Mouse (Mus musculus) adrenal gland, adult 18-20 months (tissue): ENCODE measurements around the gene Cacnb4. TPM values are rescaled to one million over a fixed set of nuclear protein-coding genes. Genes with fewer than 3 reads are reported as not detected.

Source experiments
- DNase-seq, 2 experiments: peaks; one replicate each; pipeline ENCODE4 v3.0.0; 2021 to 2022; ENCODE audit warnings: low spot score in 2 of 2
- long read RNA-seq, 2 experiments: library from polyadenylated mRNA; stranded (forward); transcript quantifications; one replicate each; pipeline ENCODE4 v2.0.0; 2021
- total RNA-seq, 2 experiments: library from RNA; stranded (reverse); gene quantifications; 1 replicate in 1 of 2; 2 replicates in 1 of 2; pipeline ENCODE4 v1.2.3; 2021

Cacnb4 gene
- total RNA-seq: under 1 TPM; 0.23 to 0.61 TPM
- long read RNA-seq, experiment 1: 0 reads
- long read RNA-seq, experiment 2, partial matches to known transcripts: 0 of 4 reads
- long read RNA-seq, experiment 2, other reads (novel, unspliced or antisense): 4 of 4 reads

DNA sequence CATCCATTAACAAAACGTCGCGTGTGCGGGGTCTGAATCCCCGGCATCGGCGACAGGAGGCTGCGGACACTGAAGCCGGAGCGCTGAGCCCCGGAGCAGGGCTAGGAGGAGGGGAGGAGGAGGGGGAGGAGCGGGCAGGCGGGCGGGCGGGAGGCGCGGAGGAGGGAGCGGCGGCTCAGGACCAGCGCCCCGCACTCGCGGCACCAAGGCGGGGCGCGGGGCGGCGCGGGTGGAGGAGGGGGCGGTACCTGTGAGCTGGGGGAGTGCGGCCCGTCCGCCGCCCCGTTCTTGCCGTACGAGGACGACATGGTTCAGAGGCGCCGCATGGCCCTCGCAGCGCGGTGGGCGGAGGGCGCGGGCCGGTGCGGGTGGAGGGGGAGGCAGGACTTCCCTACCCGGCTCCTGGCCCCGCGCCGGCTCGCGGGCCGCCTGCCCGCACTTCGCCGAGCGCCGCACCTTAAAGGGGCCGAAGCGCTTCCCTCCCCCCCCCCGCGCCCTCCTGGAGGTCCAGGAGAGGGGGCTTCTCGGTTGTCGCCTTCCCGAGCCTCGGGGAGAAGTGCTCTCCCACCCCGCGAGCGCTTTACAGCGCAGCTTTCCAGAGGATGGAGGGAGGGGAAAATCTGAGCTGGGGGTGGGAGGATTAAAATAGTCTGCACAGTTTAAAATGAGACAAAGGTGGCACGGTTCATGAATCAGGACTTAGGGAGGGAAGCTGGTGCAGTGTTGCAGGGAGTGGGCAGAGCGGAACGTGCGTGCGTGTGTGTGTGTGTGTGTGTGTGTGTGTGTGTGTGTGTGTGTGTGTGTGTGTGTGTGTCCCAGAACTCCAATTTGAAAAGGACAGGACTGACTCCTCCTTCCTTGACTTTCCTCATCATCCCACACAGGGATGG, at the start of gene Cacnb4:
Gene Cacnb4, minus strand, starts transcription at position 809 of the 890 bp plus-strand sequence.
- peak; percentile 30 to 46 for DNase-seq

- DNase-seq: no peak
Observed at GRCm38 (mm10) chr2:52720231-52721025, 43.8 kb upstream of the Cacnb4 start.

- DNase-seq: no peak
Observed at GRCm38 (mm10) chr2:52717076-52717475, 40.4 kb upstream of the Cacnb4 start.

DNA sequence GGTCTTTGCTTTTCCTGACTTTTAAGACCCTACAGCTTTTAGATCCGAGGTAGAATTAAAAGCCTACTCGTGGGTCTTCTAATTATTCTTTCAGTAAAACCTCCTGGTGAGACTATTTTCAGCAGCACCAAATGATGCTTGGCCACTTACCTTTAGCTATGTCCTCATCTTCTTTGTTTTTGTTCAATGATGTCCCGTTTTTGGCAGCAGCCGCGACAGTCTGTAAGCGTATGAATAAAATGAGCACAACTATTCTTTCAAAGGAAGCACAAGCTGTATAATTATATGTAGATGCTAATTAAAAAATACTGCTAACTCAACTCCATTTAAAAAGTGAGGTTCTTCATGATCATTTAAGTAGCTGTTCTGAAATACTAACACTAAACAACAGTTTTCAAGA, 38.9 kb upstream of the Cacnb4 start:
- DNase-seq: no peak

GRCm38 (mm10) chr2:52714111-52714510, 37.5 kb upstream of the Cacnb4 start:
- no peak for DNase-seq

DNA sequence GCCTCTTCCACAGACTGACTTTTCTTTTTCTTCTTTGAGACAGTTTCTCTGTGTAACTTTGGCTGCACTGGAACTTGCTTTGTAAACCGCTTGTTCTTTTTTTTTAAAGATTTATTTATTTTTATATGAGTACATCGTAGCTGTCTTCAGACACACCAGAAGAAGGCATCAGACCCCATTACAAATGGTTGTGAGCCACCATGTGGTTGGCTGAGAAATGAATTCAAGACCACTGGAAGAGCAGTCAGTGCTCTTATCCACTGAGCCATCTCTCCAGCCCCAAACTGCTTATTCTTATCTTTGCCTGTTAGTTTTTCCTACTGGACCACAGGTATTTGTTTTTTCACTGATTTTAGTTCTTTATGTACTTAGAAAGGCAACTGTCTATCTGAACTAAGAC, 34.2 kb upstream of the Cacnb4 start:
- DNase-seq: no peak

DNA sequence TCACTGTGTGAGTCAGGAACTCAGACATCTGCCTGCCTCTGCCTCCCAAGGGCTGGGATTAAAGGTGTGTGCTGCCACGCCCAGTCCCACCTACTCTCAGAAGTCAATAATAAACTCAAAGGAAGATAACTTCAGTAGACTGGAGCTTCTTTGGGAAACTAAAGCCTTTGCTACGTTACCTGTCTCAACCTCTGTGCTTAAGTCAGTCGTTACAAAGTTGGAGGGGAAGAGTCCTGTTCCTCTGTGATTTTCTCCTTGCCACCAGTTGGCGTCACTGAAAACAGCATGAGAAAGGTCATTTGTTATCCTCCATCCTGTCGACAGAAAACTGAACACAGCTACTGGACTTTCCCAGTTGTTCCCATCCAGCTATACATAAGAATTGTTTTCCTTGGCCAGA, 32.8 kb upstream of the Cacnb4 start:
- no peak for DNase-seq

- no peak for DNase-seq
Observed at GRCm38 (mm10) chr2:52701368-52702036, 24.9 kb upstream of the Cacnb4 start.

- no peak for DNase-seq
Observed at GRCm38 (mm10) chr2:52700352-52700751, 23.7 kb upstream of the Cacnb4 start.

DNA sequence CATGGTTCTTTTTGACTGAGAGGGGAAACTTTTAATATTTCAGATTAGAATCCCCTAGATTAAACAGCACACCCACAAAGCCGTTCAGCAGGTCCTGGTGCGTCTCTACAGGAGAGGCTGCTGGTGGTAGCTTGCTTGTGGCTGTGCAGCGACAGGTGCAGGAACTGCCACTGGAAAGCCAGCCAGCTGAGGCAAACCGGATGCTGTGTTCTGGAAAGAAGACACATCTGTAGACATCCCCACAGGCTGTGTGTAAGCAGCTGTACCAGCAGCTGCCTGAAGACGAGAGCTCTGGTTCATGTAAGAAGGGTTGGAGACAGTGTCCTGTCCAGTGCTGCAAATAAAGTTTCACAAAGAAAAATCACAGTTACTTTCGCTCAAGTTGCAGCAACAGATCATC, 18.0 kb upstream of the Cacnb4 start:
- DNase-seq: no peak

DNA sequence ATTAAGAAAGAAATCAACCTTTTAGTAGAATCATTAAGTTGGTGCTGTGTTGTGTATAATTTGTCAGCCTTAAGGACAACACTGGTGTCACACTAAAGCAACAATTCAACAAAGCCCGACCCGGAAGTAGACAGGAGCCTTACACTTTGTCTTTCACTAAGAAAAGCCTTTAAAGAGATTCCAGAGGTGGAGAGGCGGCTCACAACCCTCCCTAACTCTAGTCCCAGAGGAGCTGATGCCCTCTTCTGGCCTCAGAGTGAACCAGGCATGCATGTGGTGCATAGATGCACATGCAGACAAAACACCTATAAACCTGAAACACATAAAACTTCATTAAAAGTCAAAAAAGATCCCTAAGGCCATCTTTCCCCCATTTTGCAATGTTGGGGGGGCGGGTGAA, 15.1 kb upstream of the Cacnb4 start:
- no peak for DNase-seq

GRCm38 (mm10) chr2:52686601-52687000, 10.0 kb upstream of the Cacnb4 start:
- DNase-seq: no peak

GRCm38 (mm10) chr2:52677589-52677988, 958 bp upstream of the Cacnb4 start:
- DNase-seq: no peak

DNA sequence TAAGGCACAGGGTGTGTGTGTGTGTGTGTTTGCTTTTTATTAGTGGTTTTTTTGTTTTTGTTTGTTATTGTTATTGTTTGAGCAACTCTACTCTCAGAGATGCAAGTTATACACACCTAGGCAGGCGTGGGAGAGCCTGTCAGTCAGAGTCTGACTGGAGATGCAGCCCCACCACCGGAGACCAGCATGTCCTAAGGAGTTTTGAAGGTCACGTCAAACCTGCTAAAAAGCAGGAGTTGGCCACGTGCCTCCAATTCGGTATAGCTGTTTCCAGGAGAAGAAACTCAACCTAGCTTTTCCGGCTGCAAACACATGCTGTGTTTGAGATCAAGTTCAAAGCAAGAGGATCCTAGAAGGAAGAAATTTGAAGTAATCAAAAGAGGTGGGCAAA, 277 bp upstream of the Cacnb4 start:
- no peak for DNase-seq

DNA sequence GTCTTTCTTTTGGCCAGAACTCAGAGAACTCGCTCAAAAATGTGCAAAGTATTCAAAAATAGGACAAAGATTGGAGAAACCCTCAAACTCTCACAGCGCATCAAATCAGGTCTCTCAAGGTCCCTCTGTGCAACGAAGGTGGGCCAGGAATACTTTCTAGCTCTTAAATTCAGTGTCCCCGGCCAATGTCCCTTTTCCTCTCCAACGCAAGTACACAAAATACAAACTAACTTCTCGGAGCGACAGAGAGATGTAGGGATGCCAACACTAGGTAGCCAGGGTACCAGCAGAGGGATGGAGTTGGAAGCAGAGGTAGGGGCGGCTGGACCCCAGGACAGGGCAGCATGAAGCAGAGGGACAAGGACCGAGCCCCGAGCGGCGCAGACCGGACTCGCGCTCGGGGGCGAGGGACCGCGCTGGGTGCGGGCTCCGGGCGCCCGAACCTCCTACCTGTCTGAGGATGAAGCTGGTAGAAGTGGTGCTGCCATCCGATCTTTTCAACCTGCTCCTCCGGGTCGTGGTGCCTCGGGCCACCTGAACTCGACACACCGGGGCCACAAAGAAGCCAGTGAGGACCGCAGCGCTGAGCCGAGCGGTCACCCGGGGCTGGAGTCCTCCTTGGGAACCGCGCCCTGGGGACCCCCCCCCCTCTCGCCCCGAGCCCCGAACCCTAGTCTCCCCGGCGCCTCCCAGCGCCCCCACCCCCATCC, 1.2 kb downstream of the Cacnb4 start:
- peak; percentile 10 to 23 for DNase-seq

- peak; percentile 11 to 32 for DNase-seq
Observed at GRCm38 (mm10) chr2:52674886-52675277, 1.7 kb downstream of the Cacnb4 start.

DNA sequence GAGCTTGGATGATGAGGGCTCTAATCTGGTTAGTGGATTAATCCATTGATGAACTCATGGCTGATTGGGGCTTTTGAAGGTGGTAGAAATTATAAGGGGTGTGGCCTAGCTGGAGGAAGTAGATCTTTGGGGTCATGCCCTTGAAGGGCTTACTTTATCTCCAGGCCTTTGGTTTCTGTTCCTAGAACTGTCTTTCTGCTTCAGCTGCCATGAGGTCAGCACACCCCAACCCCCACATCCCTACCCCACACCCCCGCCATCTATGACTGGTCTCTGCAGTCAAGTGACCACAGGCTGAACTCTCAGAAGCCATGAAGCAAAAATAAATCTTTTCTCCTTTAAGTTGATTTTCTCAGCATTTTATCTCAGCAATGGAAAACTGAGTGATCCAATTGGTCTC, 3.5 kb downstream of the Cacnb4 start:
- no peak for DNase-seq

DNA sequence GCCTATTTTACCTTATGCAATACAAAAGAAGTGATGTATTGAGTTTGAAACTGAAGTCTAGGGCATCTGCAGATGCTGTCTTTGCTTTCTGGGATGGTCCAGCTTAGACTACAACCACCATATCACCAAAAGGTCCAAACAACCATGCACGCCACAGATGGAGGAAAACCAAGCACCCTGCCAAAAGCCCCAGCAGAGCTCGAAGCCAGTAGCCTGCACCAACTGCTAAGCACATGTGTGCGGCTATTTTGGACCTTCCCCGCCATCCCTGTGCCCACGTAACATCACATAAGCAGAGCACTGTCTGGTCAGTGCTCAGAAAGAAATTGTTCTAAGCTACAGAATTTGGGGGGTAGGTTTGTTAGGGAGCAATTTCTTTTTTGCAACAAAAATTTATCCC, 5.9 kb downstream of the Cacnb4 start:
- no peak for DNase-seq

- DNase-seq: no peak
Observed at GRCm38 (mm10) chr2:52668480-52668879, 8.2 kb downstream of the Cacnb4 start.

GRCm38 (mm10) chr2:52656722-52657121, 19.9 kb downstream of the Cacnb4 start:
- DNase-seq: no peak

- DNase-seq: no peak
Observed at GRCm38 (mm10) chr2:52654541-52654940, 22.1 kb downstream of the Cacnb4 start.
